Mouse (Mus musculus): ENCODE data around the gene Bet1.

- TF ChIP-seq ZC3H11A (IDR thresholded peaks at IDR 0.05; ENCODE audit: borderline replicate concordance, low read depth, low read length) = no peak
- TF ChIP-seq HCFC1 (IDR thresholded peaks at IDR 0.05; ENCODE audit: borderline replicate concordance, insufficient read depth, low read length) = no peak
- TF ChIP-seq CHD2 (IDR thresholded peaks at IDR 0.05; ENCODE audit: low read depth, low read length) = no peak
Measured at GRCm38 (mm10) chr6:4132239-4132638, 45.5 kb upstream of the Bet1 start.
